Mouse (Mus musculus): ENCODE measurements around the gene Lrrc58. TPM values are rescaled to one million over a fixed set of nuclear protein-coding genes. Genes with fewer than 3 reads are reported as not detected.
A peak's percentile ranks its signal among the peaks of the same experiment; 100 is the strongest.

The Lrrc58 gene
- total and polyA plus RNA-seq, 3 experiments, result 11.0 to 29.6 (median 24.8) TPM

DNA sequence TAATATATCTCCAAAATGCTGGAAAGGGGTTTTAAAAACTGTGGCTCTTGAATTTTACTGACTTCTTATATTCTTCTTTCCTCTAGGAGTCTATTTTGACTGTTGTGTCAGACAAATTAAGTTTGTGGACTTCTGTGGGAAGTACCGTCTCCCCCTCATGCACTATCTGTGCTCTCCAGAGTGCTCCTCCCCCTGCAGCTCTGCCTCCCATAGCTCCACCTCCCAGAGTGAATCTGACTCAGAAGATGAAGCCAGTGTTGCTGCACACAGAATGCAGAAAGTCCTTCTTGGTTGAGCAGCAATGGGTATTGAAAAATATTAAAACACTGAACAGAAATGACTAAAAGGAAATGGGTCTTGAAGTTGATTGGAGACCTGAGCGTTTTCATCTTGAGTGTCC is 13.0 kb downstream of the Lrrc58 start:
- DNase-seq (ENCODE audit: low read depth, low spot score), result peak; percentile 30
- peaks cover 0 to 7% of the 10 kb centered on the region in 2 experiments; a peak in 3 of 4 replicates for H3K4me1 ChIP-seq (ENCODE audit: control insufficient read depth in 1 of 2, insufficient read depth in 2 of 2, low read length in 2 of 2)
- peaks cover 7% of the 10 kb centered on the region; the same call in 1 of the 2 replicates for H3K79me2 ChIP-seq (ENCODE audit: control insufficient read depth, insufficient read depth, low read length, poor library complexity)
- no peak overlapping the region for H3K9ac ChIP-seq (ENCODE audit: control insufficient read depth, low read depth, low read length, poor library complexity, severe bottlenecking)
- no peaks in the 10 kb centered on the region for H3K9me3 ChIP-seq (replicated peaks; ENCODE audit: insufficient read depth, low read length)
- H3K27me3 ChIP-seq (ENCODE audit: control insufficient read depth in 1 of 2, insufficient read depth in 2 of 2, low read length in 2 of 2), result no peaks in the 10 kb centered on the region
- no peak overlapping the region for H3K27ac ChIP-seq (ENCODE audit: control insufficient read depth, low read depth, low read length)
- no peak overlapping the region for H3K4me3 ChIP-seq (ENCODE audit: control insufficient read depth in 1 of 2, insufficient read depth in 1 of 2, low read depth in 2 of 2, low read length in 2 of 2)
- peaks cover 10 to 25% of the 10 kb centered on the region in 2 experiments for H3K36me3 ChIP-seq (ENCODE audit: control insufficient read depth in 1 of 2, insufficient read depth in 2 of 2, low read length in 2 of 2)
- no peak for TF ChIP-seq E2F4 (IDR thresholded peaks at IDR 0.05; ENCODE audit: borderline replicate concordance, low read depth, low read length)
- TF ChIP-seq MAZ (IDR thresholded peaks at IDR 0.05; ENCODE audit: low read depth, low read length), result no peak
- TF ChIP-seq MXI1 (IDR thresholded peaks at IDR 0.05; ENCODE audit: low read depth, low read length), result no peak
- no peak for TF ChIP-seq POLR2AphosphoS5 (IDR thresholded peaks at IDR 0.05; ENCODE audit: borderline replicate concordance, low read depth, low read length)
- no peak for TF ChIP-seq USF2 (IDR thresholded peaks at IDR 0.05; ENCODE audit: borderline replicate concordance in 1 of 2, insufficient read depth in 1 of 2, low read depth in 1 of 2, low read length in 2 of 2)
- no peak for TF ChIP-seq HCFC1 (IDR thresholded peaks at IDR 0.05; ENCODE audit: low read depth, low read length)
- TF ChIP-seq NRF1 (IDR thresholded peaks at IDR 0.05; ENCODE audit: insufficient read depth, low read depth, low read length, poor library complexity, severe bottlenecking), result no peak
- TF ChIP-seq POLR2A (IDR thresholded peaks at IDR 0.05; ENCODE audit: control insufficient read depth in 1 of 2, insufficient read depth in 1 of 2, low read depth in 1 of 2, low read length in 2 of 2, poor library complexity in 1 of 2), result no peak
- TF ChIP-seq CHD2 (IDR thresholded peaks at IDR 0.05; ENCODE audit: low read length), result no peak
- TF ChIP-seq MYB (IDR thresholded peaks at IDR 0.05; ENCODE audit: low read depth, low read length), result no peak
- no peak for TF ChIP-seq USF1 (IDR thresholded peaks at IDR 0.05; ENCODE audit: low read depth, low read length)
- TF ChIP-seq SIN3A (IDR thresholded peaks at IDR 0.05; ENCODE audit: low read length), result no peak
- no peak for TF ChIP-seq EP300 (IDR thresholded peaks at IDR 0.05; ENCODE audit: low read depth in 1 of 2, low read length in 2 of 2)
- TF ChIP-seq ETS1 (IDR thresholded peaks at IDR 0.05; ENCODE audit: low read depth, low read length), result no peak
- TF ChIP-seq POLR2AphosphoS2 (IDR thresholded peaks at IDR 0.05; ENCODE audit: low read length), result no peak
- TF ChIP-seq MAX (IDR thresholded peaks at IDR 0.05; ENCODE audit: low read length), result no peak
- no peak for TF ChIP-seq ZNF384 (IDR thresholded peaks at IDR 0.05; ENCODE audit: low read depth, low read length)
- TF ChIP-seq ZKSCAN1 (IDR thresholded peaks at IDR 0.05; ENCODE audit: low read depth, low read length), result no peak
- TF ChIP-seq ZMIZ1 (IDR thresholded peaks at IDR 0.05; ENCODE audit: low read depth, low read length), result no peak

DNA sequence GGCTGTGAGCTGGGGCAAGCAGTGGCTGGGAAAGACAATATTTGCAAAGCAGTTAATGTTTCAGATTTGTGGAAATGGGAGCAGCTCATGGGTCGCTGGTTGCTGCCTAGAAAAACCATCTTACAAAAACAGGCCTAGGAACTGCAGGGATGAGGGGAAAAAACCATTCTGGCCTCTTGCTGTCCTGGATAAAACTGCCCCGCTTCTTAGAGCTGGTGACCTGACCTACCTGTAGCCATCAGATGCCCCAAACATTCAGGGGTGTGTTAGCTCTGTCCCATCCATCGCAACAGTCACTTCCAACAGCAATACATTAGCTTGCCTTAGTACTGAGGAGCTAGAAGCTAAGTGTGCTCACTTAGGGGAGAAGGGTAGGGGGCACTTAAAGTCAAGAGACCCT is 20.8 kb downstream of the Lrrc58 start:
- H3K27ac ChIP-seq (ENCODE audit: control insufficient read depth, low read depth, low read length), result no peak overlapping the region
- H3K4me3 ChIP-seq (ENCODE audit: control insufficient read depth in 1 of 2, insufficient read depth in 1 of 2, low read depth in 2 of 2, low read length in 2 of 2), result no peak overlapping the region
- TF ChIP-seq TBP (IDR thresholded peaks at IDR 0.05; ENCODE audit: low read depth, low read length) (no peak), MYC (IDR thresholded peaks at IDR 0.05; ENCODE audit: low read depth, low read length) (no peak), POLR2AphosphoS2 (IDR thresholded peaks at IDR 0.05; ENCODE audit: low read length) (no peak), ZNF384 (IDR thresholded peaks at IDR 0.05; ENCODE audit: low read depth, low read length) (no peak), RAD21 (IDR thresholded peaks at IDR 0.05; ENCODE audit: low read depth, low read length) (no peak), CHD2 (IDR thresholded peaks at IDR 0.05; ENCODE audit: low read length) (no peak), POLR2AphosphoS5 (IDR thresholded peaks at IDR 0.05; ENCODE audit: borderline replicate concordance, low read depth, low read length) (no peak)
- peaks cover 0 to 3% of the 10 kb centered on the region in 2 experiments; a peak in 1 of 4 replicates for H3K36me3 ChIP-seq (ENCODE audit: control insufficient read depth in 1 of 2, insufficient read depth in 2 of 2, low read length in 2 of 2)
- no peaks in the 10 kb centered on the region for H3K9me3 ChIP-seq (replicated peaks; ENCODE audit: insufficient read depth, low read length)
- no peaks in the 10 kb centered on the region for H3K79me2 ChIP-seq (ENCODE audit: control insufficient read depth, insufficient read depth, low read length, poor library complexity)
- H3K27me3 ChIP-seq (ENCODE audit: control insufficient read depth in 1 of 2, insufficient read depth in 2 of 2, low read length in 2 of 2), result no peaks in the 10 kb centered on the region
- no peak for DNase-seq (ENCODE audit: low read depth, low spot score)
- H3K4me1 ChIP-seq (ENCODE audit: control insufficient read depth in 1 of 2, insufficient read depth in 2 of 2, low read length in 2 of 2), result peaks cover 0 to 2% of the 10 kb centered on the region in 2 experiments; a peak in 2 of 4 replicates
- H3K9ac ChIP-seq (ENCODE audit: control insufficient read depth, low read depth, low read length, poor library complexity, severe bottlenecking), result no peak overlapping the region
